Mouse (Mus musculus) stomach, postnatal 0 days (tissue): ENCODE measurements around the gene Kdelr1.
"Not testable (repeated sequence)": the region's sequence is repeated elsewhere in the genome, so short reads cannot be mapped to it uniquely, and the experiment has no call there.

Experiments
- CTCF ChIP-seq: IDR thresholded peaks from 2 replicates; pipeline ENCODE4 v1.5.1; 2016; ENCODE audit warnings: antibody characterized with exemption, low read depth, mild to moderate bottlenecking, moderate library complexity
- EP300 ChIP-seq: optimal IDR thresholded peaks from 2 replicates; pipeline ENCODE3; 2016; ENCODE audit warnings: antibody characterized with exemption

DNA sequence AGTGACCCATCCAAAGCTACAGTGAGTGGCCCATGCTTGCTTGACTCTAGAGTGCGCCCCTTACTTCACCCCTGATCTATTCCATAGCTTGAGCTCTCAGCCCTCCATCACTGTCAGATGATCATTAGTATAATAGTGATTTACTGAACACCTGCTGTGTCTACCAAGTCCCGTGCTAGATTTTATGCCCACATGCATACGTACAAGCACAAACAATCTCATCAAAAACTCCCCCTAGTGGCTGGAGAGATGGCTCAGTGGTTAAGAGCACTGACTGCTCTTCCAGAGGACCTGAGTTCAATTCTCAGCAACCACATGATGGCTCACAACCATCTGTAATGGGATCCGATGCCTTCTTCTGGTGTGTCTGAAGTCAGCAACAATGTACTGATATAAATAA lies 25.6 kb downstream of the Kdelr1 start:
- TF ChIP-seq CTCF = peak; percentile 61
- not testable (repeated sequence) for TF ChIP-seq EP300
